Mouse (Mus musculus): ENCODE measurements at regions not wholly inside any gene's neighbourhood (a gene's known extent, or its start where the extent isn't known, plus 50 kb on each side); places are given as distances from the start of the nearest gene placed in this dataset.

GRCm38 (mm10) chr8:8892996-8893395 is 202.7 kb upstream of the Arglu1 start:
- WGBS: 51% methylated on average over 3 of the region's 3 CpGs
- Histone ChIP-seq H3K27ac (ENCODE audit: low read depth, low read length) (no peak overlapping the region), H3K4me2 (replicated peaks; ENCODE audit: low read depth) (no peak overlapping the region), H3K4me3 (ENCODE audit: low read depth, low read length) (no peak overlapping the region), H3K36me3 (ENCODE audit: control insufficient read depth, insufficient read depth) (no peaks in the 10 kb centered on the region), H3K4me1 (replicated peaks; ENCODE audit: control insufficient read depth, insufficient read depth, low read length) (no peaks in the 10 kb centered on the region), H3K9me3 (ENCODE audit: control insufficient read depth) (no peaks in the 10 kb centered on the region), H3K27me3 (replicated peaks; ENCODE audit: control insufficient read depth, insufficient read depth, low read length) (no peaks in the 10 kb centered on the region), H3K9ac (ENCODE audit: low read depth, low read length) (no peak overlapping the region)
- ATAC-seq: no peak
- TF ChIP-seq CTCF (IDR thresholded peaks at IDR 0.05; ENCODE audit: low read depth): no peak

DNA sequence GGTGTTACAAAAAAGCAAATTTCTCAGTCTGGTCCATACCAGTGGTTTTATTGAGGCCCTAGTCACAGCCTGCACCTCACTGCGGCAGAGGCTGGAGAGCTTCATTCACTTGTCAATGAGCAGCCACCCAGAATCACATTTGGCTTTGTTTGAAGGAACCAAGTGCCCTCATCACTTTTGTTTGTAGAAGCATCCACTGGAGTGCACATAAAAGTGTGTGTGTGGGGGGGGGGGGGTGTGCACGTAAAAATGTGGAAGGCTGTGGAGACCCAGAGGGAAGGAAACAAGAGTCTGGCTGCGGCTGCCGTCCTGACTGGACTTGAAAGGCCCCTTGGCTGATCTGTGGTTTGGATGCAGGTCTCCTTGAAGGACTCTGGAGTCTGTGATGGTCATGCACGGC is 187.0 kb upstream of the Arglu1 start:
- Histone ChIP-seq H3K4me3 (ENCODE audit: low read depth, low read length) (no peak overlapping the region), H3K36me3 (ENCODE audit: control insufficient read depth, insufficient read depth) (no peaks in the 10 kb centered on the region), H3K4me2 (replicated peaks; ENCODE audit: low read depth) (no peak overlapping the region), H3K27ac (ENCODE audit: low read depth, low read length) (no peak overlapping the region), H3K9me3 (ENCODE audit: control insufficient read depth) (no peaks in the 10 kb centered on the region), H3K4me1 (replicated peaks; ENCODE audit: control insufficient read depth, insufficient read depth, low read length) (no peaks in the 10 kb centered on the region), H3K9ac (ENCODE audit: low read depth, low read length) (no peak overlapping the region), H3K27me3 (replicated peaks; ENCODE audit: control insufficient read depth, insufficient read depth, low read length) (no peaks in the 10 kb centered on the region)
- WGBS: 59% methylated on average over 5 of the region's 5 CpGs
- ATAC-seq: no peak
- TF ChIP-seq CTCF (IDR thresholded peaks at IDR 0.05; ENCODE audit: low read depth): no peak

DNA sequence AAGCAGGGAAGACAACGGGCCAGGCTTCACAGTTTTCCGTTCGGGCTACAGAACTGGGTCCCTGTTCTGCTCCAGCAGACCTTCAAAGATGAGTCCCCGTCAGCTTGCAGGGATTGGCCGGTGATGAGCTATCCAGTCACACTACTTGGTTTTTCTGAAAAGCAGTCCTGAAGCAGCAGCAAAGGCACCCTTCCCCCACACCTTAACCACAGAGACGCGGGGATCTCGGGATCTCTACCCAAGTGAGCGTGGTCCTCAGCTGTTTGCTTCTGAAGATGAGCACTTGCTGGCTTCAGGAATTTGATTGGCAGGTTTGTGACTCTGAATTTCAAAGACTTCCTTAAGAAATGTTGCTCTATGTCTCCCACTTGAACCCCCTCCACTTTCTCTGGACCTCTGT is 186.6 kb upstream of the Arglu1 start:
- Histone ChIP-seq H3K9ac (ENCODE audit: low read depth, low read length) (no peak overlapping the region), H3K9me3 (ENCODE audit: control insufficient read depth) (no peaks in the 10 kb centered on the region), H3K27me3 (replicated peaks; ENCODE audit: control insufficient read depth, insufficient read depth, low read length) (no peaks in the 10 kb centered on the region), H3K36me3 (ENCODE audit: control insufficient read depth, insufficient read depth) (no peaks in the 10 kb centered on the region), H3K4me1 (replicated peaks; ENCODE audit: control insufficient read depth, insufficient read depth, low read length) (no peaks in the 10 kb centered on the region), H3K27ac (ENCODE audit: low read depth, low read length) (no peak overlapping the region), H3K4me2 (replicated peaks; ENCODE audit: low read depth) (no peak overlapping the region), H3K4me3 (ENCODE audit: low read depth, low read length) (no peak overlapping the region)
- WGBS: 75% methylated on average over 9 of the region's 9 CpGs
- TF ChIP-seq CTCF (IDR thresholded peaks at IDR 0.05; ENCODE audit: low read depth): no peak
- no peak for ATAC-seq

DNA sequence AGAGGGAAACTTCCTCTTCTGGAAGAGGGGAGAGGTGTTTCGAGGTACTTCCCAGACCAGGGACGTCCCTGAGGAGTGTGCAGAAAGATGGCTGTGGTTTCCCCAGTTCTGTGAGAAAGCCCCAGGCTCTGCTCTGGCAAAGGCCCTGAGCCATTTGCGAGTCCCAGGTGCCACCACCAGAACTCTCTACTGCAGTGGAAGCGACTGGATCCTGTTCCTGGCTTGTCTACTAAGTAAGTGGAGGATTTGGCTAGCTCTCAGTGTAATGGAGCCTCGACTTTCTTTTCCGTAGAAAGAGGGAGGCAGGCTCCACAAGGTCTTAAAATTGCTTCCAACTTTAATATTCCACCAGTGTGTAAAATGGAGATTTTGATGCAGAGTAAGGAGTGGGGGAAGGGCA is 186.1 kb upstream of the Arglu1 start:
- Histone ChIP-seq H3K27me3 (replicated peaks; ENCODE audit: control insufficient read depth, insufficient read depth, low read length) (no peaks in the 10 kb centered on the region), H3K9ac (ENCODE audit: low read depth, low read length) (no peak overlapping the region), H3K27ac (ENCODE audit: low read depth, low read length) (no peak overlapping the region), H3K9me3 (ENCODE audit: control insufficient read depth) (no peaks in the 10 kb centered on the region), H3K36me3 (ENCODE audit: control insufficient read depth, insufficient read depth) (no peaks in the 10 kb centered on the region), H3K4me3 (ENCODE audit: low read depth, low read length) (no peak overlapping the region), H3K4me2 (replicated peaks; ENCODE audit: low read depth) (no peak overlapping the region), H3K4me1 (replicated peaks; ENCODE audit: control insufficient read depth, insufficient read depth, low read length) (no peaks in the 10 kb centered on the region)
- TF ChIP-seq CTCF (IDR thresholded peaks at IDR 0.05; ENCODE audit: low read depth): no peak
- ATAC-seq: no peak
- WGBS: 86% methylated on average over 6 of the region's 6 CpGs

- H3K27me3 ChIP-seq (replicated peaks; ENCODE audit: control insufficient read depth, insufficient read depth, low read length): no peaks in the 10 kb centered on the region
- H3K4me2 ChIP-seq (replicated peaks; ENCODE audit: low read depth): no peak overlapping the region
- no peak for ATAC-seq
- H3K9ac ChIP-seq (ENCODE audit: low read depth, low read length): no peak overlapping the region
- no peak overlapping the region for H3K27ac ChIP-seq (ENCODE audit: low read depth, low read length)
- H3K9me3 ChIP-seq (ENCODE audit: control insufficient read depth): no peaks in the 10 kb centered on the region
- WGBS: 84% methylated on average over 3 of the region's 3 CpGs
- no peak overlapping the region for H3K4me3 ChIP-seq (ENCODE audit: low read depth, low read length)
- no peak for TF ChIP-seq CTCF (IDR thresholded peaks at IDR 0.05; ENCODE audit: low read depth)
- H3K36me3 ChIP-seq (ENCODE audit: control insufficient read depth, insufficient read depth): no peaks in the 10 kb centered on the region
- no peaks in the 10 kb centered on the region for H3K4me1 ChIP-seq (replicated peaks; ENCODE audit: control insufficient read depth, insufficient read depth, low read length)
Observed at GRCm38 (mm10) chr8:8871938-8872337, 181.6 kb upstream of the Arglu1 start.

DNA sequence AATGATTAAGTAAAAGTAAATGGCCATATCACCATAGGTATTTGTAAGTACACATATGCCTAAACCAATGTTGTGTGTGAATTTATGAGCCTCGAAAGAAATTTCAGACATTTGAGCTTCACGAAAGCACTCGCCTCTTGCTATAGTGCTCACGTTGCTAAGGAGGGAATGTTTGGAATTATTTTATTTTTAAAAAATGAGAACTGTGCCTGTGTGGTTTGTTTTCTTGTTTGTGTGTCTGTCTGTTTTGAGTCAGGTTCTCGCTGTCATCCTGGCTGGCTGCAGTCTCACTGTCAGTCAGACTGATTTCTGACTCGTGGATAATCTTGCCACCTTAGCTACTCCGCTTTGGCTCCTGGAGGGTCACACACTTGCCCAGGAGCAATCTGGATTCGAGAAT is 180.7 kb upstream of the Arglu1 start:
- Histone ChIP-seq H3K27ac (ENCODE audit: low read depth, low read length) (no peak overlapping the region), H3K27me3 (replicated peaks; ENCODE audit: control insufficient read depth, insufficient read depth, low read length) (no peaks in the 10 kb centered on the region), H3K4me2 (replicated peaks; ENCODE audit: low read depth) (no peak overlapping the region), H3K4me1 (replicated peaks; ENCODE audit: control insufficient read depth, insufficient read depth, low read length) (no peaks in the 10 kb centered on the region), H3K36me3 (ENCODE audit: control insufficient read depth, insufficient read depth) (no peaks in the 10 kb centered on the region), H3K9ac (ENCODE audit: low read depth, low read length) (no peak overlapping the region), H3K4me3 (ENCODE audit: low read depth, low read length) (no peak overlapping the region), H3K9me3 (ENCODE audit: control insufficient read depth) (no peaks in the 10 kb centered on the region)
- no peak for TF ChIP-seq CTCF (IDR thresholded peaks at IDR 0.05; ENCODE audit: low read depth)
- 65% methylated on average over 8 of the region's 8 CpGs for WGBS
- ATAC-seq: no peak

DNA sequence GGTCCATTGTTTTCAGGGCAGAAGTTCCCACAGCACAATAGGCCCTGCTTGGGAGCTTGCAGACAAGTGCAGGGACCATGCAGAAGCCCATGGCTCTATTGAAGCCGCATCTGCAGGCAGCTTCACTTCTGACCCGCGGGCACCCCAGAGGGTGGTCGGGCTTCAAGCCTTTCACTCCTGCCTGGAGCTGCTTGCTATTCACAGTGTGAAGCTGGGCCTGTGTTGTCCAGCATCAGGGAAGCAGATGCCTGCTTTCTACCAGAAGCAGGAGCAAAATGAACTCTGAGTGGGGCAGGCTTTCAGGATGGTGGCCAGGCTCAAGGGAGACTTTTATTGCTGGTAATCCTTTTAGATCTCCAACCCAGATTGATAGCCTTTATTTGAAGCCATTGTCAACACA is 180.2 kb upstream of the Arglu1 start:
- 23% methylated on average over 4 of the region's 4 CpGs for WGBS
- H3K27ac ChIP-seq (ENCODE audit: low read depth, low read length): no peak overlapping the region
- H3K9ac ChIP-seq (ENCODE audit: low read depth, low read length): no peak overlapping the region
- H3K36me3 ChIP-seq (ENCODE audit: control insufficient read depth, insufficient read depth): no peaks in the 10 kb centered on the region
- no peak overlapping the region for H3K4me3 ChIP-seq (ENCODE audit: low read depth, low read length)
- H3K4me1 ChIP-seq (replicated peaks; ENCODE audit: control insufficient read depth, insufficient read depth, low read length): no peaks in the 10 kb centered on the region
- no peaks in the 10 kb centered on the region for H3K27me3 ChIP-seq (replicated peaks; ENCODE audit: control insufficient read depth, insufficient read depth, low read length)
- TF ChIP-seq CTCF (IDR thresholded peaks at IDR 0.05; ENCODE audit: low read depth): no peak
- H3K9me3 ChIP-seq (ENCODE audit: control insufficient read depth): no peaks in the 10 kb centered on the region
- ATAC-seq: no peak
- H3K4me2 ChIP-seq (replicated peaks; ENCODE audit: low read depth): no peak overlapping the region
